ENCODE assay signal across 9 mouse cellular contexts in the genomic region with DNA sequence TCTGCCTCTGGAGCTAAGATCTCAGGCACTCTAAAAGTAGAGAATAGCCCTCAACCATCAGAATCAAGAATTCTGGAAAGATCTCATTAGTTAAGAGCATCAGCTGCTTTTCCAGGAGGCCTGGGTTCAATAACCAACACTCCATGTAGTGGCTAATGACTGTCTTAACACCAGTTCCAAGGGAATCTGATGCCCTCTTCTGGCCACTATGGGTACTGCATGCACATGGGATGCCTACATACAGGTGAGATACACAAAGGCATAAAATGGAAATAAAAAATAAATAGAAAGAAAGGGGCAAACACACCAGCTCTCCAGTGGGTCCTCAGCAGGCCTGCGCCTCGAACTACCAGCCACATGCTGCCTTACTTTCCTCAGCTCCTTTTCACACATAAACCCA.
DNase-seq lines count a peak whose midpoint lies in the region; ATAC-seq and TF ChIP-seq lines count a peak whose summit lies in the region.
"Had no signal": no experiment of that assay in that cellular context is flagged by ENCODE, and none has a peak within 500 bp of the region (broad histone marks: within the 10 kb centered on the region; RNA-seq: fewer than 3 reads in every experiment).

No protein-coding gene starts in this region.

- H3K79me2 ChIP-seq in MEL (ENCODE audit: control insufficient read depth, insufficient read depth, low read length, poor library complexity) = no peaks in the 10 kb centered on the region

- TF ChIP-seq EP300 in MEL (IDR thresholded peaks at IDR 0.05; ENCODE audit: low read depth in 1 of 2, low read length in 2 of 2) = no peak

- WGBS in hindbrain, embryonic 11.5 days = 93% methylated on average over 2 of the region's 2 CpGs
- 93% methylated on average over 2 of the region's 2 CpGs for WGBS in hindbrain, embryonic 13.5 days

- H3K9ac ChIP-seq in hindbrain, embryonic 11.5 days (ENCODE audit: low read depth, low read length) = no peak overlapping the region
- no peak overlapping the region for H3K9ac ChIP-seq in hindbrain, embryonic 13.5 days
- H3K9ac ChIP-seq in MEL (ENCODE audit: control insufficient read depth, low read depth, low read length, poor library complexity, severe bottlenecking) = no peak overlapping the region
- H3K9ac ChIP-seq: heart, embryonic 15.5 days had no signal

- TF ChIP-seq RAD21 in MEL (IDR thresholded peaks at IDR 0.05; ENCODE audit: low read depth, low read length) = peak; percentile 39

- no peak overlapping the region for H3K4me2 ChIP-seq in hindbrain, embryonic 11.5 days (replicated peaks; ENCODE audit: low read depth, low read length)
- no peak overlapping the region for H3K4me2 ChIP-seq in hindbrain, embryonic 13.5 days
- H3K4me2 ChIP-seq: heart, embryonic 15.5 days had no signal

- TF ChIP-seq POLR2A in MEL (IDR thresholded peaks at IDR 0.05; ENCODE audit: control insufficient read depth in 1 of 2, insufficient read depth in 1 of 2, low read depth in 1 of 2, low read length in 2 of 2, poor library complexity in 1 of 2) = no peak

- peak; percentile 49 for DNase-seq in hindbrain, embryonic 11.5 days (ENCODE audit: low spot score)
- DNase-seq in A20 (ENCODE audit: low read depth, low spot score) = peak; percentile 58
- DNase-seq in MEL (ENCODE audit: low read depth, low spot score) = peak; percentile 53
- peak; percentile 31 for DNase-seq in mesoderm, embryonic 11.5 days (ENCODE audit: low read depth, low spot score)
- no peak for DNase-seq in spleen, adult 12 weeks (ENCODE audit: low spot score)
- DNase-seq in adrenal gland, adult 2 months = no peak
- DNase-seq: lung, postnatal 4 days had no signal

- TF ChIP-seq CTCF in MEL (IDR thresholded peaks at IDR 0.05 in 2 of 3, conservative IDR thresholded peaks at IDR 0.05 in 1 of 3; ENCODE audit: control insufficient read depth in 1 of 3, insufficient read depth in 1 of 3, low read depth in 2 of 3, low read length in 3 of 3, poor library complexity in 1 of 3, severe bottlenecking in 1 of 3) = peak; percentile 45 to 74 (median 56); a peak in 5 of 6 replicates

- H3K4me1 ChIP-seq in hindbrain, embryonic 11.5 days (replicated peaks; ENCODE audit: control insufficient read depth, insufficient read depth, low read length) = no peaks in the 10 kb centered on the region
- H3K4me1 ChIP-seq in hindbrain, embryonic 13.5 days (replicated peaks) = peaks cover 7% of the 10 kb centered on the region
- H3K4me1 ChIP-seq in MEL (ENCODE audit: control insufficient read depth in 1 of 2, insufficient read depth in 2 of 2, low read length in 2 of 2) = peaks cover 6 to 9% of the 10 kb centered on the region in 2 experiments; a peak in 3 of 4 replicates
- H3K4me1 ChIP-seq: heart, embryonic 15.5 days had no signal

- no peak for ATAC-seq in hindbrain, embryonic 11.5 days (ENCODE audit: low FRiP score)
- ATAC-seq in hindbrain, embryonic 13.5 days (ENCODE audit: low FRiP score) = no peak

- H3K4me3 ChIP-seq in hindbrain, embryonic 11.5 days (ENCODE audit: low read depth, low read length) = no peak overlapping the region
- H3K4me3 ChIP-seq in hindbrain, embryonic 13.5 days = no peak overlapping the region
- H3K4me3 ChIP-seq in MEL (ENCODE audit: control insufficient read depth in 1 of 2, insufficient read depth in 1 of 2, low read depth in 2 of 2, low read length in 2 of 2) = no peak overlapping the region
- H3K4me3 ChIP-seq: heart, embryonic 15.5 days had no signal

- no peak overlapping the region for H3K27ac ChIP-seq in hindbrain, embryonic 11.5 days (ENCODE audit: low read depth, low read length)
- no peak overlapping the region for H3K27ac ChIP-seq in hindbrain, embryonic 13.5 days
- H3K27ac ChIP-seq in MEL (ENCODE audit: control insufficient read depth, low read depth, low read length) = no peak overlapping the region
- H3K27ac ChIP-seq: heart, embryonic 15.5 days had no signal

- no peaks in the 10 kb centered on the region for H3K36me3 ChIP-seq in hindbrain, embryonic 11.5 days (ENCODE audit: control insufficient read depth, insufficient read depth, low read length)
- H3K36me3 ChIP-seq in hindbrain, embryonic 13.5 days = no peaks in the 10 kb centered on the region
- peaks cover 0 to 7% of the 10 kb centered on the region in 2 experiments; a peak in 2 of 4 replicates for H3K36me3 ChIP-seq in MEL (ENCODE audit: control insufficient read depth in 1 of 2, insufficient read depth in 2 of 2, low read length in 2 of 2)
- H3K36me3 ChIP-seq: heart, embryonic 15.5 days had no signal

- no peaks in the 10 kb centered on the region for H3K27me3 ChIP-seq in hindbrain, embryonic 11.5 days (ENCODE audit: control insufficient read depth, insufficient read depth, low read length)
- H3K27me3 ChIP-seq in hindbrain, embryonic 13.5 days = no peaks in the 10 kb centered on the region
- no peaks in the 10 kb centered on the region; a peak in 1 of 4 replicates for H3K27me3 ChIP-seq in MEL (ENCODE audit: control insufficient read depth in 1 of 2, insufficient read depth in 2 of 2, low read length in 2 of 2)
- H3K27me3 ChIP-seq: heart, embryonic 15.5 days had no signal

- H3K9me3 ChIP-seq in hindbrain, embryonic 11.5 days (ENCODE audit: control insufficient read depth, low read length) = no peaks in the 10 kb centered on the region
- no peaks in the 10 kb centered on the region for H3K9me3 ChIP-seq in hindbrain, embryonic 13.5 days
- no peaks in the 10 kb centered on the region for H3K9me3 ChIP-seq in MEL (replicated peaks; ENCODE audit: insufficient read depth, low read length)
- H3K9me3 ChIP-seq: heart, embryonic 15.5 days had no signal

TF ChIP-seq in MEL, 35 proteins besides CTCF, POLR2A, EP300 and RAD21:
- TF ChIP-seq SMC3 (IDR thresholded peaks at IDR 0.05; ENCODE audit: low read depth, low read length) (peak; percentile 38), E2F4 (IDR thresholded peaks at IDR 0.05; ENCODE audit: borderline replicate concordance, low read depth, low read length) (no peak)

Comparison
In these comparisons a context has a peak if more than half of its experiments do, and no peak if none do; other contexts are left out.
1. DNase-seq: peak in hindbrain, embryonic 11.5 days (single experiment), A20 (single experiment), MEL (single experiment) and mesoderm, embryonic 11.5 days (single experiment); none in spleen, adult 12 weeks (single experiment) and adrenal gland, adult 2 months (single experiment).